Mouse (Mus musculus) urinary bladder, postnatal 14 days (tissue): ENCODE data around the gene Wfdc16.

Source experiments
- DNase-seq: peaks from one replicate; pipeline ENCODE4 v3.0.0; 2021; ENCODE audit warnings: low spot score

Gene Wfdc16

GRCm38 (mm10) chr2:164638696-164639095 lies at the start of gene Wfdc16:
Wfdc16 (minus strand) TSS chr2:164638796.
- no peak for DNase-seq

- no peak for DNase-seq
Observed at GRCm38 (mm10) chr2:164684807-164685206, 46.2 kb upstream of the Wfdc16 start, which contains the start of gene Wfdc13. Wfdc13 (plus strand) TSS chr2:164685107.

DNA sequence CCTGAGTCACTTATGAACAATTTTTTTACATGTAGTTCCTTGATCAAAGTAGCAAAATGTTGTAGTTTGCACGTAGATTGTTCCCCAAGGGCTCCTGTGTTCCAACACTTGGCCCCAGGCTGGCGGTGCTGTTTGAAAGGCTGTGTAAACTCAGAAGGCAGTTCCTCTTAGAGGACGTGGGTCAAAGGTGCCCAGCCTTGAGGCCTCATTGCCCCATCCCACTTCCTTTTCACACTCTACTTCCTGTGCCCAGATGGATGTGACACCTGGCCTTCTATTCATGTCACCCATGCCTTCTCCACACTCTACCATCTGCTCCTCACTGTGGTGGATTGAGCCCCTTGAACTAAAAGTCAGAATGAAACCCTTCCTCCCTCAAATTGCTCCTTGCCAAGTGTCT lies 41.3 kb upstream of the Wfdc16 start:
- DNase-seq = no peak

DNA sequence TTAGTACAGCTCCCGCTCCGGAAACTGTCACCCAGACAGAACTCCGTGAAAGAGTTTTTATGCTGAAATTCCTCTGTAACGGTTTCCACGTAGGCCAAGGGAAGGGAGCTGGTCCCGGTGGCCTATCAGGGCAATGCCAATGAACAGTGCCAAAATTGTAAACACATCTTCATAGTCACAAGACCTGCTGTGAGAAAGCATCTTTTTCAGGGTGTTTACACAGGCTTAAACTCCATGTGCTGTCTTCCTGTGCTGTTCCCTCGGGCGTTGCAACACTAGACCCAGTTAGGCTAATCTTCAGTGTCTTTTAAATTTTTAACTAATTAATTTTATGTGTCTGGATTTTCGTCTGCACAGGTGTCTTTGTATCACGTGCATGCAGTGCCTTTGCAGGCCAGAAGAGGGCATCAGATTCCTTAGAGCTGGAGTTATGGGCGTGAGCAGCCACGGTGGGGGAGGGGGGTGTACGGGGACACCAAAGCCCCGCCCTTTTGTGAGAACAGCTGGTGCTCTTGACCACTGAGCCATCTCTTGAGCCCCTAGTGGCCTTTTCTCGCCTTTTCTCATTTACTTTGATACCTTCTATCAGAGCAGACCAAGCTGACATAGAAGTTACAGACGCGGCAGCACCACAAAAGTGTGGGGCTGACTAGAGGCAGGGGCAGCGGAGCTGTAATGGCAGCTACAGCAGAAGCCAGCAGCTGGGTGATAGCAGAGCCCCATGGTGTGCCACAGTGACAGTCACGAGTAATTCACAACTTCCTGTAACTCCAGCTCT lies 40.4 kb upstream of the Wfdc16 start:
- peak; percentile 78 for DNase-seq

- DNase-seq = no peak
Observed at GRCm38 (mm10) chr2:164676916-164677685, 38.5 kb upstream of the Wfdc16 start.

DNA sequence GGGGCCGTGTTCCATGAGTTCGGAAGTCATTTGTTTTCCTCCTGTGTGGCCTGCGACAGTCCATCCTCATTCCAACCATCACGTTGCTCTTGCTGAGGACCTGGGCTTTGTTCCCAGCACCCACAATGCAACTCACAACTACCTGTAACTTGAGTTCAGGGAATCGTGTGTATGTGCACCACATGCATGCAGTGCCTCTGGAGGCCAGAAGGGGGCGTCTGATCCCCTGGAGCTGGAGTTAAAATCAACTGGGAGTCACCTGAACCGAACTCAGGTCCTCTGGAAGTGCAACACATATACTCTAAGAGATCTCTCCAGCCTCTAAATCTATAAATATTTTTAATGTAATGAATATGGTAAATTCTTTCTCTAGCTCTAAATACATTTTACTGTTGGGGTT lies 37.5 kb upstream of the Wfdc16 start:
- no peak for DNase-seq

DNA sequence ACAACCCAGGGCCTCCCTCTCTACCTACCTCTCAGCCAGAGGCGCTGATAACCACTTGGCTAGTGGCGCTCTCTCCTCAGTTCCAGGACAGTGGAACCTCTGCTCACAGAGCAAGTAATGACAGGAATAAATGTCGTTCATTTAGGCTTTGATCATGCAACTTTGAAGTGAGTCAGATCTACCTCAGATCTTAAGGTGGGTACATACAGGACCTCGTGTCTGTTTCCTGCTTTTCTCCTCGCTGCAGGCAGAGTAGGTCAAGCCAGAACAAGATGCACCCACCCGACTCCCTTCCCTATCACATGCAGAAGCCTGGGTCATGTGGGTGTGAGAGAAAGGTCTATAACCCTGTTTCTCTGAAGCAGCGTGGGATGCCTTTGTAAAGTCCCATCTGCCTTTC lies 35.4 kb upstream of the Wfdc16 start, which contains the start of gene Wfdc11:
TSS of gene Wfdc11 (minus strand) at position 101 of the 400 bp plus-strand sequence.
- peak; percentile 30 for DNase-seq

GRCm38 (mm10) chr2:164670938-164671337 lies 32.3 kb upstream of the Wfdc16 start:
- no peak for DNase-seq

GRCm38 (mm10) chr2:164670261-164670660 lies 31.7 kb upstream of the Wfdc16 start:
- no peak for DNase-seq

- DNase-seq = no peak
Observed at GRCm38 (mm10) chr2:164664851-164665250, 26.3 kb upstream of the Wfdc16 start.

DNA sequence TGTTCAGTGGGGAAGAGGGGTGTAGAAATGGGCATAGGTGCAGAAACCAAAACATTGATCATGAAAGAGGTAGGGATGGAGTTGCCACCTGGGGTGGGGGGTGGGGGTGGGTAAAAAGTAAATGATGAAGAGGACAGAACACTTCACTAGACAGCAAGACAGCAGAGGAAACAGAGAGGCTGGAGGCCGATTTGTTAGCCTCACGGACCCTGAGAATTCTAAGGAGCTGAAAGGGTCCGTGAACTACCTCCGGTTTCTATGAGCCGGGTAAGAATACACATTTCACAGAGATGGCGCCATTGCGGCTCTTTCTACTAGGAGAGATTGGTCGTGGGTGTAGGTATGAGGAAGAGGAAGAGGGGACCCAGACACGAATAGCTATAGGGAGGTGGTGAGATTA lies 17.9 kb upstream of the Wfdc16 start, which contains the start of gene Wfdc9:
TSS of gene Wfdc9 (minus strand) at position 101 of the 400 bp plus-strand sequence.
- DNase-seq = no peak

DNA sequence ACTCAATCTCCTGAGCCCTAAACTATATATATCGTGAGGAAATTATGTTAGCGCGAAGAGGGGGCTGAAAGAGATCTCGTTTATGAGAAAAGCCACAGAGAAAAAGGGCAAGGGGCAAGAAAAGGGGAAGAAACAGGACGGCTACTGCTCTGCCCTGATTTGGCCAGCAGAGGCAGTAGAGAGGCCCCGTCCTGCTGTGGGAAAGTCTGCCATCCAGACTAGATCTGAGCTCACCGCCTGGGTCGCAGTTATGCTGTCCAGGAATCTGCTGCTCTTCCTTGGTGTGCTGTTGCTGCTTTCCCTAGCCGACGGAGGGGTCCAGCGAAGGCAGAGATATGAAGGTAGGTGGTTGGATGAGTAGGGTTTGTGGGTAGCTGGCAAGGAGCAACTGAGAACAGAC lies 17.3 kb upstream of the Wfdc16 start, which contains the start of gene Wfdc10:
TSS of gene Wfdc10 (plus strand) at position 189 of the 400 bp plus-strand sequence.
- peak; percentile 60 for DNase-seq

- no peak for DNase-seq
Observed at GRCm38 (mm10) chr2:164641881-164642673, 3.5 kb upstream of the Wfdc16 start.

DNA sequence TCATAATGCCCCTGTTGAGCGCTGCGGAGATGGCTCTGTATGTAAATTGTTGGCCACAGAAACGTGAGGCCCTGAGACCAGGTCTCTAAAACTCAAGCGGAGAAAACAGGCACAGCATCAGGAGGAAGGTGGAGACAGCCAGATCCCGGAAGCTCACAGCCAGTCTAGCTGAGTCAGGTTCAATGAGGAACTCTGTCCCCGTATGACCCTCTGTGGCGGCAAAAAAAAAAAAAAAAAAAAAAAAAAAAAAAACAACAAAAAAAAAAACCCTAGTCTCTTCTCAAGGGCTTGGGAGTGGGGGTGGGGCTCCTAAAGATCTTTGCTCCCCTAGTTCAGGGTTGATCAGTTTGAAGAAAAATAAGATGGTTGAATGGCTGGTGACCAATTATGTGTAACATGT lies 2.5 kb upstream of the Wfdc16 start:
- DNase-seq = no peak

DNA sequence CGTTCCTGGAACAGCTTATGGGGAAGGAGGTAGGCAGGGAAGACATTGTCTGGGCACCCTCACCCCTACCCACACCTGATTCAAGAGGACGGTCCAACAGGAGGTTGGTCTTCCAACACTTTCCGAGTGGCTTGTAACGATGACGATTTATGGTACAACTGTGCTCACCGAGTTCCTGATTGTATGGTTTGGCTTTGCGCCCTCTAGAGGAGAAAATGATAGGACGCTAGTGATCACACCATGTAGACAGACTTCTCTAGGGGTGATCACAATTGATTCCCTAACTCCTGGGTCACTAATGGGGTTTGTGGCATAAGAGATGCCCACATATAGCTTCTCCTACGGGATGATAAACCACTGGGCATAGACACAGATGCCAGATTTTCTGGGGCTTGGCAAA lies 3.3 kb downstream of the Wfdc16 start:
- no peak for DNase-seq

- no peak for DNase-seq
Observed at GRCm38 (mm10) chr2:164621775-164622174, 16.8 kb downstream of the Wfdc16 start.

- DNase-seq = no peak
Observed at GRCm38 (mm10) chr2:164619050-164619449, 19.5 kb downstream of the Wfdc16 start.

DNA sequence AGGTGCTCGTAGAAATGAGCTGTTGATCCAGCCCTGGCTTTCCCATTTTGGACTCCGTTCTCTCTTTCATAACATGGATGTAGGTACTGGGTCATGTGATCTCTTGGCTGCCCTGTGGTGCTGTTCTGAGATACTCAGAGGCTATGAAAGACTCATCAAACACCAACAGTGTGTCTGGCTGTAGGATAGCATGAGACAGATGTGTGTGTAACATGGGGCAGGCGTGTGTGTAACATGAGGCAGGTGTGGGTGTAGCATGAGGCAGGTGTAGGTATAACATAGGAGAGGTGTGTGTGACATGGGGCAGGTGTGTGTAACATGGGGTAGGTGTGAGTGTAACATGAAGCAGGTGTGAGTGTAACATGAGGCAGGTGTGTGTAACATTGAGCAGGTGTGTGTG lies 23.2 kb downstream of the Wfdc16 start:
- DNase-seq = no peak

DNA sequence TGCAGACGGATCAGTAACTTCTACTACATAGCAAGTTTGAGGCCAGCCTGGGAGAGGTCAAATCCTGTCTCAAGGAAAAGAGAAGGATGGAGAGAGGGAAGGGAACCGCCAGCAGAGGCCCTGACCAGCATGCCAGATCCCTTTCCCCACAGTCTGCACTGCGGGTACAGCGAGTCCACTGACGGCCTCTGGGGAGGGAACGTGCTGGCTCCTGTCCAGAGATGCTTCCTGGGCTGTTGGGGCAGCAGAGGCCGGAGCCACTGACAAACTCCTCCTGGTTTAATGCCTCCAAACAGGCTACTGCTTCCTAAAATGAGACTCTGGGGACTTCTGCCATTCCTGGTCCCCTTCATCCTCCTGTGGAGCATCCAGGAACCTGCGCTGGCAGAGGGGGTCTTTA lies 25.1 kb downstream of the Wfdc16 start, which contains the start of the genes Wfdc6b and Wfdc8:
TSS of gene Wfdc6b (plus strand) at position 52 of the 400 bp plus-strand sequence.
TSS of gene Wfdc8 (minus strand) at position 156 of the 400 bp plus-strand sequence.
- DNase-seq = peak; percentile 68

DNA sequence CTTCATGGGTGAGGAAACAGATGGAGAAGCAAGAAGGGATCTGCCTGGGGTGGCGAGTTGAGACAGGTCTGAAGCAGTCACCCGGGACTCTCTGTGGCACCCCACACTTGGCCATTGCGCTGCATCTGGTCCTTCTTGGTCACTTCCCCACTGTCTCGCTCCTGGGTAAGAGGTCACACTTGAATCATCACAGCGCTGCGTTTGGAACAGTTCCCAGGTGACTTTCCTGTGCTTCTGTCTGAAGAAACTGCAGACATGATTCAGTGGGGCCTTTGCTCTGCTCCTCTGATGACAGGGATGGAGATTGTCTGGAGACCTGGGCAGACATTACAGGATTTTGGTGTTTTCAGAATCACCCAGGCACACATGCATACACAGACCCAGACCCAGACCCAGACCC lies 29.8 kb downstream of the Wfdc16 start:
- peak; percentile 26 for DNase-seq

DNA sequence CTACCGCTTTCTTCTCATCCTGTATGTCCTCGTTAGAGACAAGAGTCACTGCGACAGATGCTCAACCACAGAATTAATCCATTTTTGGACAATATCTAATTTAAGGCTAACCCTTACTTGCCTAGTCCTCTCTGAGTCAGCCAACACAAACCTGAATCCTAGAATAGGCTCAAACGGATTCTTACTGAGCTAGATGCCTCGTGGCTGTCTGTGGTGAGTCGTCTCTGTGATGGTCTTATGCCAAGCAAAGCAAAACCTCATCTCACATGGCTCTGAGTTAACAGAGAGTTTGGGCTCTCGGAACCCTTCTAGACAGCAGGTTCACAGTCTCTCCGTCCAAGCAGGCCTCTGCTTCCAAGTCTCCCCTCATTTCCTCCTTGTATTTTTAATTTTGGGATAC lies 34.2 kb downstream of the Wfdc16 start:
- no peak for DNase-seq

DNA sequence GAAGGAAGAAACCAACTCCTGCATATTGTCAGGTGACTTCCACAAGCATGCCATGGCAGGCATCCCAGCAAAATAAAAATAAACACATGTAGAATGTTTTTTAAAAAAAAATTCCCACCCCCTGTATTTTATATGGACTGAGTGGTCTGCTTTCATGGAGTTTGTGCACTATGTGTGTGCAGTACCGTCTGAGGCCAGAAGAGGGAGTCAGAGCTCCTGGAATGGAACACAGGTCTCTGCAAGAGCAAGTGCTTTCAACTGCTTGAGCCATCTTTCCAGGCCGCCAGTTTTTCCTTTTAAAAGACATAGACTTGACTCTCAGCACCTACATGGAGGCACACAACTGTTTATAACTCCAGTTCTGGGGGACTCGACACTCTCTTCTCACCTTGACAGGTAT lies 35.1 kb downstream of the Wfdc16 start:
- no peak for DNase-seq
